Mouse (Mus musculus) heart, adult 2 months (tissue): Measurements from ENCODE around the gene Eomes. TPM values are rescaled to one million over a fixed set of nuclear protein-coding genes. Genes with fewer than 3 reads are reported as not detected.

Source experiments
- DNase-seq, 2 experiments: peaks; one replicate each; pipeline ENCODE4 v3.0.0; 2021
- H3K27ac ChIP-seq: fragments of 200-600 bp; 2 replicates; pipeline ENCODE4 v1.8.1; 2022
- H3K27me3 ChIP-seq: fragments of 200-500 bp; 2 replicates; pipeline ENCODE4 v1.6.1; 2012; ENCODE audit warnings: mild to moderate bottlenecking, low read length, inconsistent platforms, mixed read lengths; ENCODE audit not compliant: control insufficient read depth, insufficient read depth
- H3K36me3 ChIP-seq: fragments of 200-500 bp; 2 replicates; pipeline ENCODE4 v1.6.1; 2012; ENCODE audit warnings: low read length, inconsistent platforms; ENCODE audit not compliant: control insufficient read depth, insufficient read depth
- H3K4me1 ChIP-seq: fragments of 200-500 bp; 2 replicates; pipeline ENCODE4 v1.6.1; 2011; ENCODE audit warnings: low read length; ENCODE audit not compliant: control insufficient read depth, insufficient read depth
- H3K4me3 ChIP-seq: fragments of 200-600 bp; 2 replicates; pipeline ENCODE4 v1.8.1; 2022
- H3K79me2 ChIP-seq: fragments of 200-500 bp; replicated peaks from 2 replicates; pipeline ENCODE4 v1.6.1; 2012; ENCODE audit warnings: mild to moderate bottlenecking, inconsistent platforms, low read length, moderate library complexity, mixed read lengths; ENCODE audit not compliant: control insufficient read depth, insufficient read depth
- H3K9ac ChIP-seq: fragments of 200-500 bp; 2 replicates; pipeline ENCODE4 v1.6.1; 2012; ENCODE audit warnings: low read depth, mild to moderate bottlenecking, control low read depth, inconsistent platforms, low read length, mixed read lengths
- CTCF ChIP-seq: fragments of 200-600 bp; IDR thresholded peaks from 2 replicates; pipeline ENCODE4 v1.8.1; 2022; ENCODE audit warnings: antibody characterized with exemption, mild to moderate bottlenecking, moderate library complexity
- EP300 ChIP-seq: fragments of 200-500 bp; IDR thresholded peaks from 2 replicates; pipeline ENCODE4 v1.6.1; 2011; ENCODE audit warnings: low read depth, low read length, control low read depth; ENCODE audit not compliant: insufficient read depth
- POLR2A ChIP-seq: fragments of 200-500 bp; IDR thresholded peaks from 2 replicates; pipeline ENCODE4 v1.6.1; 2011; ENCODE audit warnings: mild to moderate bottlenecking, low read depth, low read length, control low read depth; ENCODE audit not compliant: insufficient read depth
- WGBS: fragments of 180-500 bp; shearing (Covaris S2); methylation state at CpG from one replicate; pipeline ENCODE4 v1.1.7; 2018; 5-methylcytosine and 5-hydroxymethylcytosine counted together
- intact Hi-C: fragments of 180-260 bp; cut with DNase I; formaldehyde crosslinking; loops from one replicate; pipeline ENCODE4 v1.15.1; 2025
- polyA plus RNA-seq: library from polyadenylated mRNA; depleted of rRNA; stranded (reverse); fragments of >200 nt; gene quantifications from 2 replicates; pipeline ENCODE4 v1.2.3, GENCODE M21; 2012
- total RNA-seq, 2 experiments: library from RNA; stranded (reverse); gene quantifications; 2 replicates each; pipeline ENCODE4 v1.2.3; 2021

The Eomes gene
- total and polyA plus RNA-seq, 3 experiments: 0.07 to 0.23 (median 0.13) TPM

DNA sequence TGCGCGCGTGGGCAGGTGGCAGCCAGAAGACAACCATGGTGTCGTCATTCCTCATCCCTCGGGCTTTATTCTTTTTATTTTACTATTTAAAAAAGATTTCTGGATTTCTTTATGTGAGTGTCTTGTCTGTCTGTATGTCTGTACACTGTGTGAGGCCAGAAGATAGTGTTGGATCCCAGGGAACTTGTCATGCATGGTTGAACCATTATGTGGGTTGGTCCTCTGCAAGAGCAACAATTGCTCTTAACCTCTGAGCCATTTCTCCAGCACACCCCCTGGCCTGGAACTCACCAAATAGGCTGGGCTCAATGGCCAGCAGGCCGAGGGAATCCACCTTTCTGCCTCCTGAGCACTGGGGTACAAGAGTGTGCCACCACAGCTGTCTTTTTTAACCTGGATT is 29.5 kb downstream of the Eomes start:
- H3K4me1 ChIP-seq: peaks cover 18% of the 10 kb centered on the region
- 65% methylated on average over 6 of the region's 6 CpGs for whole genome bisulfite sequencing
- peaks cover 10% of the 10 kb centered on the region for H3K79me2 ChIP-seq
- peak overlapping the region; percentile 97; the same call in 1 of the 2 replicates for H3K4me3 ChIP-seq
- H3K27me3 ChIP-seq: no peaks in the 10 kb centered on the region
- no peak for DNase-seq
- peak overlapping the region; percentile 24; the same call in 1 of the 2 replicates for H3K9ac ChIP-seq
- intact Hi-C loops: no loop called here
- no peak for TF ChIP-seq CTCF
- no peak for TF ChIP-seq POLR2A
- no peak for TF ChIP-seq EP300
- peak overlapping the region; percentile 94 for H3K27ac ChIP-seq
- peaks cover 11% of the 10 kb centered on the region for H3K36me3 ChIP-seq

DNA sequence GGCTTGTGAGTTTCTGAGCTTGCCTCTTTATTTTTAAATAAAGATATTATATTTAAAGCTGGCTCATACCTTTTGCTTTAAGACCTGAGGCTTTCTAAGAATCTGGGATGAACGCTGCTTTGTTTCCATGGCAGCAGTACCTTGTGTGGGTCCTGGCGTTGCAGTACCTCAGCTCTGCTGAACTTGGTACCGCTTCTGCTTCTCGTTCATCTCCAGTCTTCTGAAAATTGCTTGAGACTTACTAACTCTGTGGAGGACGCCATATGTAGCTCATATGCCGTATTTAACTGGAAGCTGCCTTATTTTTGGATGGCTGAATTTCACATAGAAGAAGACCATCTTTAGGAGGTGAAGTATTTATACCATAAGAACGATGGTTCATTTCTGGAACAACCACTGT is 30.6 kb downstream of the Eomes start:
- Histone ChIP-seq H3K27me3 (no peaks in the 10 kb centered on the region), H3K4me3 (no peak overlapping the region), H3K4me1 (peaks cover 23% of the 10 kb centered on the region), H3K36me3 (peaks cover 15% of the 10 kb centered on the region), H3K79me2 (peaks cover 13% of the 10 kb centered on the region), H3K9ac (no peak overlapping the region), H3K27ac (no peak overlapping the region)
- intact Hi-C loops: no loop called here
- TF ChIP-seq POLR2A (no peak), CTCF (no peak), EP300 (no peak)
- no peak for DNase-seq
- 76% methylated on average over 7 of the region's 7 CpGs for WGBS

DNA sequence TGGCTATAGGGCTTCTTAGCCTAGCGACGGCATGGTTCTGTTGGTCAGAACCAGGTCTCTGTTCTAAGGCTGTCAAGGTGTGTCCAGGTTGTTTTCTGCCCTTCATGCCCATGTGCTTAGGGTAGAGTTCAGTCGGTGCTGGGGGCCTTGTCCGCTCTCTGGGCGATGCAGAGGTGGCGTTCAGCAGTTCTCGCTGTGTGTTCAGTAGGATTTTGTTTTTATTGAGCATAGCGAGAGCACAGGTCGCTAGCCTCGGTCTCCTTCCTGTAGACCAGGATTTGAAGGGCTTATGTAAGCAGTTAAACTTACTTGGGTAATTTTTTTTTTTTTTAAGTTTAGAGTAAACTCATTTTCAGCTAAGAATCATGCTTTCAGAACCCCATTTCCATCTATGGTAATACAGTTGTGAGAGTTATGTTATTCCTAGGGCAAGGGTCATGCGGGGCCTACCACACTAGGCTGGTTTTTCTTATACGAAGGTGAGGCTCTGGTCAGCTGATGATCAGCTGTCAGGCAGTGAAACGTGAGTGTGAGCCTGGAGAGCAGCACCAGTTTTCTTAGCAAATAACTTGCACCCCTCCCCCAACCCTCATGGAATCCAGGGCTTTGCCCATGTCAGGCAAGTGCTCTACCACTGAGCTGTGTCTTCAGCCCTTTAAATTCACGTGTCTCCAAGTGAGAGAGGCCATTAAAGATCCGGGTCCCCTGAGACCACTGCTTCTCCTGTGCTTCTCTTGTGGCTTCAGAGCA is 33.1 kb downstream of the Eomes start:
- Histone ChIP-seq H3K79me2 (peaks cover 10% of the 10 kb centered on the region), H3K4me1 (peaks cover 22% of the 10 kb centered on the region), H3K27ac (peak overlapping the region; percentile 77), H3K27me3 (no peaks in the 10 kb centered on the region), H3K36me3 (peaks cover 29% of the 10 kb centered on the region), H3K4me3 (no peak overlapping the region), H3K9ac (no peak overlapping the region)
- TF ChIP-seq CTCF: no peak
- no peak for TF ChIP-seq POLR2A
- no peak for TF ChIP-seq EP300
- DNase-seq: no peak
- WGBS: 74% methylated on average over 15 of the region's 15 CpGs
- intact Hi-C loops: no loop called here

DNA sequence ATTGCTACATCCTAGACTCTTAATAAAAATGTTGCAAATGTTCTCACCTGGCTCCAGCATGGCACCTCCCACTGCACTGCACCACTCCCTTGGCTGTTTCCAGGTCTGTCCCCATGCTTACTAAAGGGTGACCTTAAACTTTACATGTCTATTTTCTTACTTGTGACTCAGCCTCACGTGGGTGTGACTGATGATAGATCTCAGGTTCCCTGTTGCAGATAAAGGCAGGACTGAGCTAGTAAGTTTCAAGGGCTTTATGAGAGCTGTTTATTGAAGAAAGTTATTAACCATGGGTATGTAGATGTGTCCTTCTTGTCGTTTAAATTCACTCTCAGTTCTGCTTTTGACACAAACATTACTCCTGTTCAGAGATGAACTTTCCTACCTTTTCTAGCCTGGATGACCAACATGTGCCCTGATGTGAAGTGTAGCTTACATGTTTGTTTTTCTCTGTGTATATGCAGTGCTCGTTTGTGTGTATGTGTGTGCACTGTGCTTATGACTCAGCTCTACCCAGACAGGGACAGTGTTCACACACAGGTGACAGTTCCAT is 34.7 kb downstream of the Eomes start:
- intact Hi-C loops: no loop called here
- DNase-seq: peak in 1 of 2 experiments; percentile 46

DNA sequence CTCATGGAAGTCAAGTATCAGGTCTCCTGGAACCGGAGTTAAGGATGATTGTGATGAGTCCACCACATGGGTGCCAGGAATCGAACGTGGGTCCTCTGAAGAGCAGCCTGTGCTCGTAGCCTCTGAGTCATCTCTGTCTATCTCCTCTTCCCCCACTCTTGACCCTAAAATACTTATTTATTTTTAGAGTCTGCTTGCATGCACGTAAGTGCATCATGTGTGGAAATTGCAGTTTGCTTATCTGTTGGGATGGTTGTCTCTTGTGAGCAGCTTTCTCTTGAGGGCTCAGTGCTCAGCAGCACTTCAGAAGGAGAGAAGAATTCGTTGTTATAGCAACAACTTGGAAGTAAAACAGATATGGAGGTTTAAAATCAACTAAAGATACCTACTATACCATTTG is 37.5 kb downstream of the Eomes start:
- no peak for DNase-seq
- no peaks in the 10 kb centered on the region for H3K27me3 ChIP-seq
- intact Hi-C loops: no loop called here
- H3K36me3 ChIP-seq: peaks cover 34% of the 10 kb centered on the region
- H3K27ac ChIP-seq: peak overlapping the region; percentile 77
- H3K4me1 ChIP-seq: peaks cover 24% of the 10 kb centered on the region
- no peak overlapping the region for H3K4me3 ChIP-seq
- TF ChIP-seq CTCF (no peak), POLR2A (no peak), EP300 (no peak)
- WGBS: 58% methylated on average over 6 of the region's 6 CpGs
- peaks cover 7% of the 10 kb centered on the region for H3K79me2 ChIP-seq
- H3K9ac ChIP-seq: no peak overlapping the region

More for the DNA sequence above, 34.7 kb downstream of the Eomes start:
- TF ChIP-seq EP300 (no peak), POLR2A (0 out of 2 replicates have a peak, but pooled peaks have one; percentile 30), CTCF (no peak)
- peaks cover 22% of the 10 kb centered on the region for H3K4me1 ChIP-seq
- H3K27me3 ChIP-seq: no peaks in the 10 kb centered on the region
- H3K79me2 ChIP-seq: peaks cover 7% of the 10 kb centered on the region
- H3K9ac ChIP-seq: peak overlapping the region; percentile 30
- peak overlapping the region; percentile 77 for H3K27ac ChIP-seq
- H3K36me3 ChIP-seq: peaks cover 33% of the 10 kb centered on the region
- H3K4me3 ChIP-seq: no peak overlapping the region; the same call in 1 of the 2 replicates
- 38% methylated on average over 3 of the region's 3 CpGs for WGBS

DNA sequence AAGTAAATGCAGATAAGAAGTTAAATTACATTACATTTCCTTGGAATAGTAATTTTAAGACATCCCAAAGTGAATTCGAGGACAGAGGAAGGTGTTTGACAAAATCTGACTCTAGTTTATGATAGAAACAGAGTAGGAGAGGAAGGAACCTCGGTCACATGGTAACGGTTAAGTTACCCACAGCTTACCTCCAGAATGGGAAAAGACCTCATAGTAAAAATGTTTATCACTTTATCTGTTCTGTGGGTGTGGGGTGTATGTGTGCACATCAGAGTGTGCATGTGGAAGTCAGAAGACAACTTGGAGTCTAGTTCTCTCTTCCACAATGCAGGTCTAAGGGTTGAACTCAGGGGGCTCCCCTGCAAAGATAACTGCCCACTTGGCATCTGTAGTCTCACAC is 38.1 kb downstream of the Eomes start:
- intact Hi-C loops: no loop called here
- no peak overlapping the region for H3K4me3 ChIP-seq
- H3K27me3 ChIP-seq: no peaks in the 10 kb centered on the region
- DNase-seq: no peak
- peaks cover 25% of the 10 kb centered on the region for H3K4me1 ChIP-seq
- TF ChIP-seq CTCF: no peak
- TF ChIP-seq EP300: no peak
- TF ChIP-seq POLR2A: no peak
- H3K79me2 ChIP-seq: peaks cover 4% of the 10 kb centered on the region
- 76% methylated on average over 3 of the region's 3 CpGs for WGBS
- no peak overlapping the region for H3K9ac ChIP-seq
- peaks cover 34% of the 10 kb centered on the region for H3K36me3 ChIP-seq
- peak overlapping the region; percentile 38 for H3K27ac ChIP-seq
